Mouse (Mus musculus) embryonic fibroblast, embryonic 13.5 days (primary cell): ENCODE measurements around the gene Tmem54.

Experiments used
- CTCF ChIP-seq: IDR thresholded peaks from 2 replicates; pipeline ENCODE4 v1.5.1; 2011; ENCODE audit warnings: mild to moderate bottlenecking, control low read depth, low read length, moderate library complexity, borderline replicate concordance; ENCODE audit not compliant: insufficient read depth
- POLR2A ChIP-seq: IDR thresholded peaks from 2 replicates; pipeline ENCODE4 v1.6.1; 2011; ENCODE audit warnings: low read depth, mild to moderate bottlenecking, control low read depth, low read length, moderate library complexity

DNA sequence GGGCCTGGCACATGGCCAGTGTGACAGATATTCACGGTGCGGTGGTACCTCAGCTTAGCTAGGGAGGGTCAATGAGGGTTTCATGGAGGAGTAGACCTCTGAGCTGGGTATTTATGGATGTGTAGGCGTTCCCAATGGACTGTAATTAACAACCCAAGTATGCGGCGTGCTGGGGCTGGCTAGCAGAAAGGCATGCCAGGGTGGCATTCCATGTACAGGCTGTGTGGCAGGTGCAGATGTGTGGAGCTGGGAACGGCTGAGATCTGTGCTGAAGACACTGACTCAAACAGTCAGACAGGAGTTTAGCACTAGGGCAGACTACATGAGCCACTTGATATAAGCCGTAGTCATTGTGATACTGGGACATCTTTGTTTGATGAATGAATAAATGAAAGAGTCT is 3.3 kb downstream of the Tmem54 start:
- TF ChIP-seq POLR2A: no peak
- TF ChIP-seq CTCF: no peak
